Mouse (Mus musculus) lung, embryonic 14.5 days (tissue): ENCODE data around the gene Snd1. TPM values are rescaled to one million over a fixed set of nuclear protein-coding genes. Genes with fewer than 3 reads are reported as not detected.

Experiments
- ATAC-seq: fragments of 200-750 bp; cut with Nextera tagmentation; 2 replicates; pipeline ENCODE4 v1.8.0; 2017; ENCODE audit warnings: mild to moderate bottlenecking, moderate TSS enrichment, moderate library complexity; ENCODE audit not compliant: insufficient read depth
- DNase-seq: peaks from one replicate; pipeline ENCODE4 v3.0.0-alpha.2; 2015
- H3K27ac ChIP-seq: fragments of 300-500 bp; sonication (generic); 2 replicates; pipeline ENCODE4 v1.5.1; 2014; ENCODE audit warnings: low read depth, mild to moderate bottlenecking, moderate library complexity
- H3K27me3 ChIP-seq: fragments of 300-500 bp; sonication (generic); 2 replicates; pipeline ENCODE4 v1.6.1; 2014; ENCODE audit warnings: low read length, control low read depth; ENCODE audit not compliant: insufficient read depth
- H3K36me3 ChIP-seq: fragments of 300-500 bp; sonication (generic); 2 replicates; pipeline ENCODE4 v1.6.1; 2014; ENCODE audit warnings: control low read depth; ENCODE audit not compliant: insufficient read depth
- H3K4me1 ChIP-seq: fragments of 300-500 bp; sonication (generic); 2 replicates; pipeline ENCODE4 v1.6.1; 2014; ENCODE audit warnings: antibody characterized with exemption, control low read depth; ENCODE audit not compliant: insufficient read depth
- H3K4me2 ChIP-seq: fragments of 300-500 bp; sonication (generic); 2 replicates; pipeline ENCODE4 v1.6.1; 2014; ENCODE audit warnings: mild to moderate bottlenecking
- H3K4me3 ChIP-seq: fragments of 300-500 bp; sonication (generic); 2 replicates; pipeline ENCODE4 v1.5.1; 2014; ENCODE audit warnings: low read depth, low read length
- H3K9ac ChIP-seq: fragments of 300-500 bp; sonication (generic); 2 replicates; pipeline ENCODE4 v1.6.1; 2014
- H3K9me3 ChIP-seq: fragments of 300-500 bp; sonication (generic); 2 replicates; pipeline ENCODE4 v1.6.1; 2016; ENCODE audit warnings: low read depth, low read length, control low read depth
- CTCF ChIP-seq: IDR thresholded peaks from 2 replicates; pipeline ENCODE4 v1.5.1; 2016; ENCODE audit warnings: antibody characterized with exemption, low read depth
- WGBS: fragments of 180-500 bp; shearing (Covaris S2); extraction: QIAGEN DNeasy Blood & Tissue Kit; methylation state at CpG from one replicate; pipeline ENCODE4 v1.1.7; 2014; 5-methylcytosine and 5-hydroxymethylcytosine counted together
- polyA plus RNA-seq: library from polyadenylated mRNA; unstranded; fragments of >200 nt; fragmentation: Nextera tagmentation; extraction: Ambion mirVana; gene quantifications from 2 replicates; pipeline ENCODE4 v1.2.1, GENCODE M21; 2014

Snd1 gene
- polyA plus RNA-seq, 1 experiment from 2014 or later = 145 TPM

DNA sequence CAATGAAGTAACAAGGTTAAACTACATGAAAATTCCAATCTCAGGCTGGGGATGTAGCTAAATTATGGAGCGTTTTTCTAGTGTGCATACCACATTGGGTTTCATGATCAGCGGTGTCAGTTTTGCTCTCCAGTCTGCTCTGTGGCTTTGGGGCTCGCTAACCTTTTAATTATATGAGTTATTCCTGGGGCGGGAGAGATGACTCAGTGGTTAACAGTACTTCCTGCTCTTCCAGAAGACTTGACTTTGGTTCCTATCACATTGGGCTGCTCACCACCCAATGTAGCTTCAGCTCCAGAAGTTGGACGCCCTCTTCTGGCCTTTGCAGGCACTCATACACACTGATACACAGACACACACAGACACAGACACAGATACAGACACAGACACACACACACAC, 4.3 kb upstream of the Snd1 start:
- no peak overlapping the region for H3K4me2 ChIP-seq
- H3K27ac ChIP-seq = no peak overlapping the region
- no peak for ATAC-seq
- WGBS = 79% methylated on average over 5 of the region's 5 CpGs
- H3K4me1 ChIP-seq = no peaks in the 10 kb centered on the region
- no peak for TF ChIP-seq CTCF
- no peaks in the 10 kb centered on the region for H3K36me3 ChIP-seq
- H3K27me3 ChIP-seq = no peaks in the 10 kb centered on the region
- H3K4me3 ChIP-seq = no peak overlapping the region
- no peak overlapping the region for H3K9ac ChIP-seq
- no peak for DNase-seq
- no peaks in the 10 kb centered on the region for H3K9me3 ChIP-seq

DNA sequence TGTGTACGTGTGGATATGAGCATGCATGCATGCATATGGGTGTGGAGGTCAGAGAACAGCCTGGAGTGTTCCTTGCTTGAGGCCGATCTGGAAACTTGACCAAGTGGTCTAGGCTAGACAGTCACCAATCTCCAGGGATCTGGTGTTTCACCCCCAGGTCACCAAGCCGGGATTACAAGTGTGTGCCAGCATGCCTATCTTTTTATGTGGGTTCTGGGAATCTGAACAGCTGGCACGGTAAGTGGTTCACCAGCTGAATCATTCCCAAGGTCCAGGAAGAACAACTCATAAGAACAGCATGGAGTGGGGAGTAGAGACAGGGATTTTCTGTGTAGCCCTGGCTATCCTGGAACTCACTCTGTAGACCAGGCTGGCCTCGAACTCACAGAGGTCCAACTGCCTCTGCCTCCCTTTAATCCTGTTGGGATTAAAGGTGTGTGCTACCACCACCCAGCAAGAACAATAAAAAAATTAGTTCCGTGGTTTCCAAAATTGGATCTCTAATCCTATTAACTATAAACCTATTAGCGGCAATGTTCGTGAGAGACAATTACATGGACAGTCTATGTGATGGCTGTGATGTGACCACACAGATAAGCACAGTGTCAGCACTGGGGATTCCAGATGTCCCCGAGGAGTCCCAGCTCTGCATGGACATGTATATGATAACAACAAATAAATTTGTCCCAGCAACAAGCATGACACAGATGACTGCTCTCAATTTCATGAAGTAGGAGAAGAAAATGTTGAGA, 3.5 kb upstream of the Snd1 start:
- H3K27ac ChIP-seq = no peak overlapping the region
- WGBS = 79% methylated on average over 9 of the region's 9 CpGs
- no peak overlapping the region for H3K4me3 ChIP-seq
- ATAC-seq = no peak
- H3K4me2 ChIP-seq = no peak overlapping the region
- no peak for TF ChIP-seq CTCF
- H3K36me3 ChIP-seq = no peaks in the 10 kb centered on the region
- H3K27me3 ChIP-seq = no peaks in the 10 kb centered on the region
- no peaks in the 10 kb centered on the region for H3K9me3 ChIP-seq
- DNase-seq = no peak
- no peaks in the 10 kb centered on the region for H3K4me1 ChIP-seq
- no peak overlapping the region for H3K9ac ChIP-seq

DNA sequence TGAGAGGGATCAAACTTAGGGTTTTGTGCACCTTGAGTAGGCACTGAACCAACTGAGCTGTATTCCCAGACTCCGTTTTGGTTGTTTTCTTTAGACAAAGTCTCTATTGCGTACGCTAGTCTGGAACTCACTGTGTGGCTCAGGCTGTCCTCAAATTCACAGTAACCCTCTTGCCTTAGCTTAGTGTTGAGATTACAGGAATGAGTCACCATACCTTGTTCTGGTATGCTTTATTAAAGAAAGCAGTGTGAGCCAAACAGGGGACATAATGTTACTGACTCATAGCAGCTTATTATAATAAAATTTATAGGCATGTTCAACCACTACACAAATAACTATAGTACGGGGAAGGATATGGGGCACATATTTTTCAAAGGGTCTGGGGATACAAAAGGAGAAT, 728 bp upstream of the Snd1 start:
- H3K9me3 ChIP-seq = no peaks in the 10 kb centered on the region
- no peak overlapping the region for H3K4me3 ChIP-seq
- no peak for DNase-seq
- ATAC-seq = no peak
- H3K27me3 ChIP-seq = no peaks in the 10 kb centered on the region
- H3K9ac ChIP-seq = no peak overlapping the region
- 0 out of 2 replicates have a peak, but pooled peaks cover 4% of the 10 kb centered on the region for H3K4me1 ChIP-seq
- TF ChIP-seq CTCF = no peak
- H3K4me2 ChIP-seq = no peak overlapping the region
- H3K36me3 ChIP-seq = no peaks in the 10 kb centered on the region
- 83% methylated on average over 4 of the region's 4 CpGs for WGBS
- no peak overlapping the region for H3K27ac ChIP-seq

DNA sequence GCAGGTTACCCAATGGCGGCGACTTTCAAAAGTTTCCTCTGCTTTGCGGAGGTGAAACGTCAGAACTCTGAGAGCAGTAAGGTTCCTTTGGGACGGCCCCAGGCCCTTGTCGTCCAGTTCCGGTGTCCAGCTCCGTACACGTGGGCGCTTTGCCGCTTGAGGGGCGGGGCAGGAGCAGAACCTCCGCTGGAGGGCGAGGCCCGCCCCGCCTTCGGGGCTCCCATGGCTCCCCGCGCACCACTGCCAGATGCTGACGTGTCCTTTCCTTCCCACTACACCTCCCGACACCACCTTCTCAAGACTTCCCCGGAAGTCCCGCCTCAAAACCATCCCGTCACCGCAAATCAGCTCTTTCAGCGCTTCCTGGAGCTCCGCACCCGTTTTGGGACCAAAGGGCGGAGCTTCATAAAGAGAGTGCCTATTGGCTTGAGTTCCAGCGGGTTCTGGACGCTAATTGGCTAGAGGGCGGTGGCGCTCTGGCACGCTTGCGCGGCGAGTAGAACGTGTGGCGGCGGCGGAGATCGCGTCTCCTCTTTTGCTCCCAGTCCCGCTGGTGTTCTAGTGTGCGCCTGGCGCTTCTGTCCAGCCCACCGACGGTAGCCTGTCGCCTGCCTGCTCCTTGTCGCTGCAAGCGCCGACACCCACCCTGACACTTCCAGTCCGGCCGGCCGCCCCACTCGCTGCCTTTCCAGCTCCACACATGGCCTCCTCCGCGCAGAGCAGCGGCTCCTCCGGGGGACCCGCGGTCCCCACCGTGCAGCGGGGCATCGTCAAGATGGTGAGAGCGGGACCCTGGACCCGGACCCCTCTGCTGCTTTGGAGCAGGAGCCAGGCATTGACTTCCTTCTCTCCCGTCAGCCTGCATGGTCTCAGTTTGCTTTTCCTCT, 5.2 kb downstream of the Snd1 start:
- under 1% methylated on average over 68 of the region's 68 CpGs for WGBS
- peak overlapping the region; percentile 73 for H3K4me2 ChIP-seq
- no peaks in the 10 kb centered on the region for H3K9me3 ChIP-seq
- no peak; the same call in 1 of the 2 replicates for TF ChIP-seq CTCF
- H3K27me3 ChIP-seq = no peaks in the 10 kb centered on the region
- H3K4me1 ChIP-seq = peaks cover 13% of the 10 kb centered on the region
- ATAC-seq (peak; percentile 98), DNase-seq (peak; percentile 100)
- peaks cover 11% of the 10 kb centered on the region for H3K36me3 ChIP-seq
- peak overlapping the region; percentile 75 for H3K9ac ChIP-seq
- peak overlapping the region; percentile 87 for H3K27ac ChIP-seq
- H3K4me3 ChIP-seq = peak overlapping the region; percentile 92

DNA sequence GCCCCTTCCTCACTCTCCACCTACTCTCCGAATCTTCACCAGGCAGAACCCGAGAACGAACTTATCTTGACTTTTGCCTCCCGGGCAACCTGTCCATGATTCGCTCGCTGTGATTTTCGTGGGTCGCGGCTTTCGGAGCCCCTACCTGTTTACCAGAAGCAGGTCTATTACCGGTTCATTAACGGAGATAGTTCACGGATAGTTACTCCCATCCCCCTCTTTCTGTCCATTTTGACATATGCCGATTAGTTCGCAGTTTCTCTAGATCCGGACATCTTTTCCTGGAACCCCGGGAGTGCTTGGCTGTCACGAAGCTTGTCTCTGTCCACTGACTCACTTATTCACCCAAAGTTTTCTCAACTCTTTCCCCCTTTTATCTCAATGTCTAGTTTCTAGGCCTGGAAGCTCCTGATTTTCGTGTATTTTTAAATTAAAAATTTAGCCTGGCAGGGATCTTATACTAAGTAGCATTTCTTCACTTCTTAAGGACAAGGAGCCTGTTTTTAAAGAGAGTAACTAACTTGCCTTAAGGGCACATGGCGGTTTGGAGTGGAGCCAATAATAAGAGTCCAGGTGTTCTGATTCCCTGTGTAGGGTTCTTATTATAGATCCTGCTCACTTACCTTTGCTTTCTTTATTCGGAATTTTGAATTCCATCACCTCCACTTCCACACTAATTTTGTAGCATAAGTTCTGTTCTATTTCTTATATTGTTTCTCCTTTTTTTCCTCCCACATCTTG, 6.0 kb downstream of the Snd1 start:
- peak overlapping the region; percentile 75 for H3K9ac ChIP-seq
- peak; percentile 33 for DNase-seq
- 5% methylated on average over 21 of the region's 21 CpGs for WGBS
- peaks cover 11% of the 10 kb centered on the region for H3K36me3 ChIP-seq
- TF ChIP-seq CTCF = no peak
- no peaks in the 10 kb centered on the region for H3K9me3 ChIP-seq
- peaks cover 13% of the 10 kb centered on the region for H3K4me1 ChIP-seq
- H3K4me2 ChIP-seq = peak overlapping the region; percentile 66
- ATAC-seq = no peak
- H3K27ac ChIP-seq = peak overlapping the region; percentile 87
- H3K4me3 ChIP-seq = peak overlapping the region; percentile 92
- H3K27me3 ChIP-seq = no peaks in the 10 kb centered on the region

DNA sequence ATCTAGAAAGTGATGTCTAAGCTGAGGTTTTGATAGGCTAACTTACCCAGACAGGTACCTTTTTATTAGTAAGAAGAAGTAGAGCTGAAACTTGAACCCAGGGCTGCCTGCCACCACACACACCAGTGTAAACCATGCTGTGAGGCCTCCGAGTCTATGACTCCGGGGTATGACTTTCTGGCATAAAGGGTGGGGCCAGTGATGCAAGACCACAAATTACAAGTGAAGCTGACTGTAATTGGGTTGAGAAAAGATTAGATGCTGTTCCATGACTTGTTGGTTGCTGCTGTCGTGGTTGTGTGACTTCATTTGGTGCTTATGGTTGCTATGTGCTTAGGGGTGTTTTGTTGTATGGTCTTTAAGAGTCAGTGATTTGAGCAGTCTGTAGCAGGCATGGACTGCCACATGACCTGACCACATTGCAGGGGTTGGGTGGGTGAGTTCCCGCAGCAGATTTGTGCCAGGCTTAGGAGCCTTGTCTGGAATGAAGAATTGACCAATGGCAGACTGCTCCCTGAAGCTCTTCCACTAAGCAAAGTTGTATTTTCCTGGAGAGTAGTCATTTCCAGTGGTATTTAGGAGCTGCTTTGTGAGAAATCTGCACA, 7.9 kb downstream of the Snd1 start:
- no peak for DNase-seq
- Histone ChIP-seq H3K9me3 (no peaks in the 10 kb centered on the region), H3K27ac (no peak overlapping the region), H3K4me1 (peaks cover 13% of the 10 kb centered on the region), H3K27me3 (no peaks in the 10 kb centered on the region), H3K4me3 (no peak overlapping the region), H3K36me3 (peaks cover 14% of the 10 kb centered on the region), H3K9ac (0 out of 2 replicates have a peak overlapping the region, but pooled peaks have one; percentile 6), H3K4me2 (peak overlapping the region; percentile 36; the same call in 1 of the 2 replicates)
- TF ChIP-seq CTCF = no peak
- WGBS = 77% methylated on average over 4 of the region's 4 CpGs
- no peak for ATAC-seq
